Mouse (Mus musculus) cortical plate, adult 2 months (tissue): Measurements from ENCODE around the gene Prr14.

Source experiments
- CTCF ChIP-seq: fragments of 200-500 bp; IDR thresholded peaks from 2 replicates; pipeline ENCODE4 v1.5.1; 2011; ENCODE audit warnings: mild to moderate bottlenecking, control low read depth, low read length; ENCODE audit not compliant: insufficient read depth; ENCODE audit errors: extremely low read depth
- POLR2A ChIP-seq: fragments of 200-500 bp; IDR thresholded peaks from 2 replicates; pipeline ENCODE4 v1.6.1; 2011; ENCODE audit warnings: mild to moderate bottlenecking, low read length, control low read depth; ENCODE audit not compliant: insufficient read depth; ENCODE audit errors: extremely low read depth

- TF ChIP-seq CTCF (no peak), POLR2A (no peak)
Measured at GRCm38 (mm10) chr7:127489982-127490381, 30.6 kb downstream of the Prr14 start.
